Mouse (Mus musculus): ENCODE measurements around the gene Kcnab3. TPM values are rescaled to one million over a fixed set of nuclear protein-coding genes. Genes with fewer than 3 reads are reported as not detected.

Kcnab3 gene
- polyA plus RNA-seq, 1 experiment from 2014 or later, result 3.2 TPM

- Histone ChIP-seq H3K4me1 (ENCODE audit: control insufficient read depth, insufficient read depth, low read length) (peaks cover 12% of the 10 kb centered on the region), H3K4me3 (ENCODE audit: low read length) (peak within 1 kb of the TSS; percentile 57), H3K27me3 (ENCODE audit: control insufficient read depth, insufficient read depth, low read length) (no peaks in the 10 kb centered on the region), H3K9ac (ENCODE audit: low read depth, low read length) (peak within 1 kb of the TSS; percentile 70), H3K27ac (ENCODE audit: low read depth, low read length) (peak within 1 kb of the TSS; percentile 71; the same call in 1 of the 2 replicates), H3K4me2 (replicated peaks; ENCODE audit: low read depth, low read length) (peak within 1 kb of the TSS; percentile 85), H3K36me3 (ENCODE audit: control insufficient read depth, insufficient read depth, low read length) (peaks cover 25% of the 10 kb centered on the region), H3K9me3 (ENCODE audit: control insufficient read depth, low read length) (no peaks in the 10 kb centered on the region)
- WGBS, result 2% methylated on average over 99 of the region's 99 CpGs
- ATAC-seq (ENCODE audit: low FRiP score, low TSS enrichment), result peak; percentile 90
Observed at GRCm38 (mm10) chr11:69340161-69341131, 14.4 kb downstream of the Kcnab3 start, which contains the start of gene Rnf227. Gene Rnf227 (plus strand): TSS chr11:69340461.

- Histone ChIP-seq H3K9ac (ENCODE audit: low read depth, low read length) (no peak overlapping the region), H3K36me3 (ENCODE audit: control insufficient read depth, insufficient read depth, low read length) (peaks cover 84% of the 10 kb centered on the region), H3K27me3 (ENCODE audit: control insufficient read depth, insufficient read depth, low read length) (no peaks in the 10 kb centered on the region), H3K4me1 (ENCODE audit: control insufficient read depth, insufficient read depth, low read length) (peaks cover under 1% of the 10 kb centered on the region; the same call in 1 of the 2 replicates), H3K4me3 (ENCODE audit: low read length) (no peak overlapping the region), H3K4me2 (replicated peaks; ENCODE audit: low read depth, low read length) (no peak overlapping the region), H3K27ac (ENCODE audit: low read depth, low read length) (no peak overlapping the region), H3K9me3 (ENCODE audit: control insufficient read depth, low read length) (no peaks in the 10 kb centered on the region)
- 92% methylated on average over 26 of the region's 26 CpGs for WGBS
- no peak for ATAC-seq (ENCODE audit: low FRiP score, low TSS enrichment)
Observed at GRCm38 (mm10) chr11:69346441-69346840, 20.4 kb downstream of the Kcnab3 start.

GRCm38 (mm10) chr11:69356544-69356943 lies 30.5 kb downstream of the Kcnab3 start:
- H3K4me2 ChIP-seq (replicated peaks; ENCODE audit: low read depth, low read length), result no peak overlapping the region
- 81% methylated on average over 5 of the region's 5 CpGs for whole genome bisulfite sequencing
- H3K27ac ChIP-seq (ENCODE audit: low read depth, low read length), result no peak overlapping the region
- H3K27me3 ChIP-seq (ENCODE audit: control insufficient read depth, insufficient read depth, low read length), result no peaks in the 10 kb centered on the region
- no peak overlapping the region for H3K4me3 ChIP-seq (ENCODE audit: low read length)
- no peak for ATAC-seq (ENCODE audit: low FRiP score, low TSS enrichment)
- no peaks in the 10 kb centered on the region for H3K4me1 ChIP-seq (ENCODE audit: control insufficient read depth, insufficient read depth, low read length)
- H3K36me3 ChIP-seq (ENCODE audit: control insufficient read depth, insufficient read depth, low read length), result peaks cover 97% of the 10 kb centered on the region
- H3K9ac ChIP-seq (ENCODE audit: low read depth, low read length), result no peak overlapping the region
- no peaks in the 10 kb centered on the region for H3K9me3 ChIP-seq (ENCODE audit: control insufficient read depth, low read length)

- Histone ChIP-seq H3K4me2 (replicated peaks; ENCODE audit: low read depth, low read length) (no peak overlapping the region), H3K9me3 (ENCODE audit: control insufficient read depth, low read length) (no peaks in the 10 kb centered on the region), H3K9ac (ENCODE audit: low read depth, low read length) (no peak overlapping the region), H3K36me3 (ENCODE audit: control insufficient read depth, insufficient read depth, low read length) (peaks cover 96% of the 10 kb centered on the region), H3K4me3 (ENCODE audit: low read length) (no peak overlapping the region), H3K27ac (ENCODE audit: low read depth, low read length) (no peak overlapping the region), H3K27me3 (ENCODE audit: control insufficient read depth, insufficient read depth, low read length) (no peaks in the 10 kb centered on the region), H3K4me1 (ENCODE audit: control insufficient read depth, insufficient read depth, low read length) (no peaks in the 10 kb centered on the region)
- 72% methylated on average over 12 of the region's 12 CpGs for WGBS
- ATAC-seq (ENCODE audit: low FRiP score, low TSS enrichment), result no peak
Observed at GRCm38 (mm10) chr11:69357690-69358089, 31.6 kb downstream of the Kcnab3 start.

- 63% methylated on average over 7 of the region's 7 CpGs for WGBS
- H3K4me1 ChIP-seq (ENCODE audit: control insufficient read depth, insufficient read depth, low read length), result peaks cover 23% of the 10 kb centered on the region
- no peak overlapping the region for H3K9ac ChIP-seq (ENCODE audit: low read depth, low read length)
- no peaks in the 10 kb centered on the region for H3K9me3 ChIP-seq (ENCODE audit: control insufficient read depth, low read length)
- no peaks in the 10 kb centered on the region for H3K27me3 ChIP-seq (ENCODE audit: control insufficient read depth, insufficient read depth, low read length)
- H3K4me2 ChIP-seq (replicated peaks; ENCODE audit: low read depth, low read length), result no peak overlapping the region
- ATAC-seq (ENCODE audit: low FRiP score, low TSS enrichment), result no peak
- H3K4me3 ChIP-seq (ENCODE audit: low read length), result no peak overlapping the region
- peaks cover 73% of the 10 kb centered on the region for H3K36me3 ChIP-seq (ENCODE audit: control insufficient read depth, insufficient read depth, low read length)
- H3K27ac ChIP-seq (ENCODE audit: low read depth, low read length), result no peak overlapping the region
Observed at GRCm38 (mm10) chr11:69362021-69362420, 36.0 kb downstream of the Kcnab3 start.

- H3K36me3 ChIP-seq (ENCODE audit: control insufficient read depth, insufficient read depth, low read length), result peaks cover 68% of the 10 kb centered on the region
- no peak overlapping the region for H3K9ac ChIP-seq (ENCODE audit: low read depth, low read length)
- H3K9me3 ChIP-seq (ENCODE audit: control insufficient read depth, low read length), result no peaks in the 10 kb centered on the region
- 72% methylated on average over 2 of the region's 2 CpGs for WGBS
- H3K27ac ChIP-seq (ENCODE audit: low read depth, low read length), result no peak overlapping the region
- no peak overlapping the region for H3K4me2 ChIP-seq (replicated peaks; ENCODE audit: low read depth, low read length)
- peaks cover 23% of the 10 kb centered on the region for H3K4me1 ChIP-seq (ENCODE audit: control insufficient read depth, insufficient read depth, low read length)
- H3K4me3 ChIP-seq (ENCODE audit: low read length), result no peak overlapping the region
- H3K27me3 ChIP-seq (ENCODE audit: control insufficient read depth, insufficient read depth, low read length), result no peaks in the 10 kb centered on the region
- ATAC-seq (ENCODE audit: low FRiP score, low TSS enrichment), result no peak
Observed at GRCm38 (mm10) chr11:69362479-69362878, 36.4 kb downstream of the Kcnab3 start.

- peaks cover 49% of the 10 kb centered on the region for H3K36me3 ChIP-seq (ENCODE audit: control insufficient read depth, insufficient read depth, low read length)
- 37% methylated on average over 8 of the region's 8 CpGs for WGBS
- ATAC-seq (ENCODE audit: low FRiP score, low TSS enrichment), result no peak
- peaks cover 28% of the 10 kb centered on the region for H3K4me1 ChIP-seq (ENCODE audit: control insufficient read depth, insufficient read depth, low read length)
- H3K27me3 ChIP-seq (ENCODE audit: control insufficient read depth, insufficient read depth, low read length), result no peaks in the 10 kb centered on the region
- peak overlapping the region; percentile 66; the same call in 1 of the 2 replicates for H3K9ac ChIP-seq (ENCODE audit: low read depth, low read length)
- peak overlapping the region; percentile 84 for H3K4me2 ChIP-seq (replicated peaks; ENCODE audit: low read depth, low read length)
- peak overlapping the region; percentile 94; the same call in 1 of the 2 replicates for H3K4me3 ChIP-seq (ENCODE audit: low read length)
- H3K27ac ChIP-seq (ENCODE audit: low read depth, low read length), result peak overlapping the region; percentile 100
- no peaks in the 10 kb centered on the region for H3K9me3 ChIP-seq (ENCODE audit: control insufficient read depth, low read length)
Observed at GRCm38 (mm10) chr11:69364376-69364775, 38.3 kb downstream of the Kcnab3 start.

- Histone ChIP-seq H3K36me3 (ENCODE audit: control insufficient read depth, insufficient read depth, low read length) (peaks cover 44% of the 10 kb centered on the region), H3K4me2 (replicated peaks; ENCODE audit: low read depth, low read length) (peak overlapping the region; percentile 84), H3K4me3 (ENCODE audit: low read length) (peak overlapping the region; percentile 94), H3K4me1 (ENCODE audit: control insufficient read depth, insufficient read depth, low read length) (peaks cover 28% of the 10 kb centered on the region), H3K9me3 (ENCODE audit: control insufficient read depth, low read length) (no peaks in the 10 kb centered on the region), H3K9ac (ENCODE audit: low read depth, low read length) (peak overlapping the region; percentile 66; the same call in 1 of the 2 replicates), H3K27ac (ENCODE audit: low read depth, low read length) (peak overlapping the region; percentile 100), H3K27me3 (ENCODE audit: control insufficient read depth, insufficient read depth, low read length) (no peaks in the 10 kb centered on the region)
- peak; percentile 25 for ATAC-seq (ENCODE audit: low FRiP score, low TSS enrichment)
- WGBS, result 4% methylated on average over 6 of the region's 6 CpGs
Observed at GRCm38 (mm10) chr11:69364910-69365309, 38.9 kb downstream of the Kcnab3 start.

GRCm38 (mm10) chr11:69365722-69366121 lies 39.7 kb downstream of the Kcnab3 start:
- WGBS, result 12% methylated on average over 6 of the region's 6 CpGs
- Histone ChIP-seq H3K36me3 (ENCODE audit: control insufficient read depth, insufficient read depth, low read length) (peaks cover 36% of the 10 kb centered on the region), H3K27me3 (ENCODE audit: control insufficient read depth, insufficient read depth, low read length) (no peaks in the 10 kb centered on the region), H3K27ac (ENCODE audit: low read depth, low read length) (peak overlapping the region; percentile 100), H3K4me2 (replicated peaks; ENCODE audit: low read depth, low read length) (peak overlapping the region; percentile 84), H3K9ac (ENCODE audit: low read depth, low read length) (peak overlapping the region; percentile 66), H3K4me1 (ENCODE audit: control insufficient read depth, insufficient read depth, low read length) (peaks cover 28% of the 10 kb centered on the region), H3K9me3 (ENCODE audit: control insufficient read depth, low read length) (no peaks in the 10 kb centered on the region), H3K4me3 (ENCODE audit: low read length) (peak overlapping the region; percentile 94)
- ATAC-seq (ENCODE audit: low FRiP score, low TSS enrichment), result no peak

Data from kidney, embryonic 14.5 days (tissue).